Mouse (Mus musculus) megakaryocyte-erythroid progenitor cell, adult 5-6 weeks (primary cell): Measurements from ENCODE around the gene Lag3. TPM values are rescaled to one million over a fixed set of nuclear protein-coding genes. Genes with fewer than 3 reads are reported as not detected.
A peak's percentile ranks its signal among the peaks of the same experiment; 100 is the strongest.

Source experiments
- ATAC-seq: replicated peaks from 2 replicates; pipeline ENCODE4 v1.8.0; 2016; ENCODE audit warnings: mild to moderate bottlenecking, inconsistent platforms; ENCODE audit not compliant: severe bottlenecking, poor library complexity, low FRiP score, low TSS enrichment
- total RNA-seq, 2 experiments: library from RNA; stranded (forward) in 1 of 2; stranded (reverse) in 1 of 2; fragments of 200-1000, 215-1000 nt in 1 of 2; fragments of >200 nt in 1 of 2; fragmentation: Nextera tagmentation in 1 of 2; gene quantifications; 2 replicates each; pipeline ENCODE4 v1.2.3; 2014 to 2017

The Lag3 gene
- total RNA-seq, 2 experiments from 2014 or later: 0.09 TPM; not detected in 1

GRCm38 (mm10) chr6:124921539-124921938 is 10.0 kb upstream of the Lag3 start:
- no peak for ATAC-seq

DNA sequence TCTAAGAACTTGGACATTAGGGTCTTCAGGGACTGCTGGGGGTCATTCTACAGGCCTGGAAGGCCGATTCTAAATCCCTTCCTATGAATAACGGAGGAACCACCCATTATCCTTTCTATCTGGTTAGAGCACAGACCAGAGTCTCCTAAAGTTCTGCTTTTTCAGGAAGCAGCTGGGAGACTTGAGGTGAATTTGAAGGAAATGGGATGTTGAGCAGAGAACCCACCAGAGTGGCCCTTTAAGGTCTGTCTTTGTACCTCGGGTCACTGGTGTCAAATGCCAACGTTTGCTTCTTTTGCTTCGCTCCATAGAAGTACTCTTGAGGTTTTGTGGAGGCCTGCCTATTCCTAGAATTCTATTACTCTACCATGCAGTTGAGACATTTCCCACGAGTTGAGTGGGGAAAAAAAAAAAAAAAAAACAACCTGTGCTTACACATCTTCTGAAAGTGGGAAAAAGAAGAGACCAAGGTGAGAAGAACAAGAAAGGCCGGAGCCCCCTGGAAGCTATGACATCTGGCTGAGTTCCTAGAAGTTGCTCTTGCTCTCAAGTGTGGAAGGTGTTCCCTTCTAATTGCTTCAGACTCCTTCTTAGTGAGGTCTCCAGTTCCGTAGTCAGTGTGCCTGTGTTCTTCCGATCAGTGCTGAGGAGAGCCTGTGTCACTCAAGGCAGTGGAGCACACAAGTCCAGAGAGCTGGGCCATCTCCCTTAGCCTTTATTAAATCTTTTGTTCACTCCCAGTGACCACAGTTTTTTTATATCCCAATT is 9.0 kb upstream of the Lag3 start:
- no peak for ATAC-seq

- peak; percentile 45; the same call in 1 of the 2 replicates for ATAC-seq
Observed at GRCm38 (mm10) chr6:124919695-124920317, 8.3 kb upstream of the Lag3 start, which contains the start of gene Ptms. TSS of gene Ptms (minus strand) at chr6:124920103.

DNA sequence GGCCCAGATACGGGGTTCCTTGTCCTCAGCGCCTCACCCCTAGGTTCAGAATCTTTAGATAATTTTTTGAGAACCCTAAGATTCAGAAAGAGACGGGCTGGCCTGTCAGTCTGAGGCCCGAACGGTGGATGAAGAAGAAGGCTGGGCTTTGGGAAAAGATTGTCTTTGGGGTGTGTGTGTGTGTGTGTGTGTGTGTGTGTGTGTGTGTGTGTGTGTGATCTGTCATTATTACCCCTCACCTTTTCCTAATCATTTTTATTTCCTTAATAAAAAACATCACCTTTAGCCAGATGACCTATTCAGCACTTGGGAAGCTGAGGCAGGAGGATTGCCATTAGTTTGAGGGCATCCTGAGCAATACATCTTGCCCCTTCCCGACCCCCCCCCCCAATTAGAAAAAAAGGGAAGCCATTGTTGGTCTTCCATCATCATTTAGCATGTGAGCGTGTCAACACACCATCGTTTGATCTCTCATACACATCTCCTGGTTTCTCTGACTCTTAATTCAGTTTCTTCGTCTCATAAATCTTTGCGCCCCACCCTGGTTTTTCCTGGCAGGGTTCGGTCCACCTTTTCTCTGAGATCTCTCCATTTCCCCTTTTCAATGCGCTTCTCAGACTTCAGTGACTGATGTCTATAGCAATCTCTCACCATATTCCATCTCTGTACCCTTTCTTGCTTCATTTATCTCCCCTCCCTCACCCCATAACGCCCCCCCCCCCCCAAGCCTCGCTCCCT is 7.6 kb upstream of the Lag3 start:
- no peak for ATAC-seq

DNA sequence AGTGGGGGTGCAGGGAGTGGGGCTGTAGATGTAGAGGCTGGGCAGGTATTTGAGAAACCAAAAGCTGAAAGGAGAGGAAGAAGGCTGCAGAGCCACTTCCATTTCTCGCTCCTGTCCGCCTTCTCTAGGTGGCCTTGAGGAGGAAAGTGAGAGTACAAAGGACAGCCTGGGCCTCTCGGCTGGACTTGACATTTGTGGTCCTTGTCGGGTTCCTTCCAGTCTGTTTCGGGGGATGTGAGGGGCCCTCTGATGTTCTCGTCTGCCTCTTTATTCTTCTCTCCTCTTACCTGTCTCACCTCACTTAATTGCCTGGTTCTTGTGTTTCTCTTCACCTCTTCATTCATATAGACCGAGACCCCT is 6.8 kb upstream of the Lag3 start:
- ATAC-seq: no peak

- ATAC-seq: no peak
Observed at GRCm38 (mm10) chr6:124917518-124918330, 6.2 kb upstream of the Lag3 start.

DNA sequence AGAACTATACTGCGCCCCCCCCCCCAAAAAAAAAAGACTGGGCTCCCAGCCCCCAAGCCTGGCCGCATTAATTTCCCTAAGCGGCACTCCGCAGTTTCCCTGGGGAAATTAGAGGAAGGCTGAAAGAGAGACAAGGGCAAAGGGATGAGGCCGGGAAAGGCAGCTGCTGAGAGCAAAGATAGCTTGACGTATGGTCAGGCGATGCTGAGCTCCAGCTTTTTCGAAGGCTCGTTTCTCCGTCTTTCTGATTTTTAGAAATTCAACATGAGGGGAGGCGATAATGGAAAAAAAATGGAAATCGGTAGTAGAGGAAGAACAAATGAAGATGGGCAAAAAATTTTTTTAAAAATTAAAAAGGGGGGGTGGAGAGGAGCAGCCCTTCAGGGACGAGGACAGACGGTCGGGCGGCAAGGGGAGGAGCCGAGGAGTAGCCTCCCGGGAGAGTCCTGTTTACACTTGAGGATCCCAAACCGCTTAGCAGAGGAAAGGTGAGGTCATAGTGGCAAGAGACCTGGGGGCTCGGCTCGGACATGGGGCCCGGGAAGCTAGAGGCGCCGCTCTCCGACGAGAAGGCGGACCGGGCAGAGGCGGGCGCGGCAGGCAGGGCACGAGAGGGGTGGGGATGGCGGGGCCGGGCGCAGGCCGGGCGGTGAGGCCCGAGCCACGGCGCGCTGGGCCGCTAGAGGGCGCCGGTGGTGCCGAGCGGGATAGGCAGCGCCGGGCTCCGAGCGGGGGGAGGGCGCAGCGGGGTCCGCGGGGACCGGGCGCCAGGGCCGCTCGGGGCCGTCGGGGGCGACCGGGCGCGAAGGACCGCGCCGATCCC is 5.4 kb upstream of the Lag3 start:
- ATAC-seq: peak; percentile 73

DNA sequence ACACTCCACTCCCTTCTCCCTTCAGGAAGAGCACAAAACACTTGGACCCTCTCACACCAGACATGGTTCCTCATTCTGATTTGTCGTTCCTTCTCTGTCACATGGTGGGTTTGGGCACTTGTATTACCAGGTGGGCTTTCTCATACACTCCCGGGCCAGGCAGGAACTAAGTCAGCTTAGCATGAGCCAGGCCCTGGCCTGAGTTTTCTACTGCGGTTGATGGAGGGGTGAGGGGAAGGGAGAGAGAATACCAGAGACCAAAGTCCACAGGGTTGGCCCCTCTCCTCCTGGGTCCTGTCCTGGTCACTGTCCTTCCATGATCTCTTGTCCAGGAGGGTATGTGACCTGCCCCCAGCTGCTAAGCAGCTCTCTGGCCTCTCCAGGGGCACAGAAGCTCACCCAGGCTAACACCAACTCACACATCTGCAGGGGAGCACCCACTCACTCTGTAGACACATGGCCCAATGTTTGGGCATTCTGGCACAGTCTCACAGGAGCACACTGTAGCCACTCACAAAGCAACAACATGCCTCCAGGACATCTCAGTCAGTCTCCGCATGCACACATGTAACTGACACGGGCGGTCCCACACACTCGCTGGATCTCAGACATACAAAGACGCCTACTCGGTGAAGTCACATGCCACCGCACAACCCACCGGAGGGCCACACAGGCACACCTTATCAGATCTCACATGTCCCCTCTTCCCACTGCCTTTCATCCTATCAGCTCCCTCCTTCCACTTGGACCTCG is 4.6 kb upstream of the Lag3 start:
- no peak for ATAC-seq

- no peak for ATAC-seq
Observed at GRCm38 (mm10) chr6:124915160-124915941, 3.8 kb upstream of the Lag3 start.

DNA sequence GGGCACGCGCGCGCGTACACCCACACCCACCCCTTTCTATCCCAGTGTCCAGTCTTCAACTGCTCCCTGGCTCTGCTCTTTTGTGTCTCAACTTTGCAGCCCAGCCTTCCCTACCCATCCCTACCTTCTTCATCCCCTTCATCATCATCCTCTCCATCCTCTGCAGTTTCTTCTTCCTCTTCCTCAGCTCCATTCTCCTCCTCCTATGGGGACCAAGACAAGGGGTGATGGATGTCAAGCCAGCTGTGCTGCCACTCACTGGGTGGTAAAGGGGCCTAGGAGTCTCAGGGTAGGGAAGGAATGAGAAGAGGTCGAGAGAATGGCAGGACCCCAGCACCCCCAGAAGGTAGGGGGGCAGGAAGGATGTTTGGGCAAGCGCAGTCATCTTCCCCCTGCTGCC is 3.0 kb upstream of the Lag3 start:
- ATAC-seq: no peak

DNA sequence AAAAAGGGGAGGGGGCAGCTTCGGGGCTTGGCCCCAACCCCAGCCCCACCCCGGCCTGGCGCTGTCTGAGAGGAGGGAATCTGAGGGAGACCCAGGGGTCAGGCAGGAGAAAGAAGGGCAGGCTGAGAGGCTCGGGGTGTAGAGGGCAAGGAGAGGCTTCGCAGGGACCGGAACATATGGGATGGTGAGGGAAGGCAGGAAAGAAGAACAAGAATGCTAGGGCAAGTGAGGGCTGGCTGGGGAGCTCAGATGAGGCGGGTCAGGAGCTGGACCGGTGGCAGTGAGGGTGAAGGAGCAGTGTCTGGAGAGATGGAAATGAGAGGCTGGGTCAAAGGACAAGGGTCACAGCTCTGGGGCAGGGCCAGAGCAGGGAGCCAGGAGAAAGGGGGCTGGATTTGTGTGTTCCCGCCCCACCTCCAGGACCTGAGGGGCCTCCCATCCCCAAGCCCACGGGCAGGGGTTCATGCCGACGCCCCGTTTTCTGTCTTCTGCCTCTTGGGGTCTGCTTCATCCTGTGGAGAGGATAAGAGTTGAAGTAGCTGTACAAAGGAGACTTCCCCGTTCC is 2.3 kb upstream of the Lag3 start:
- ATAC-seq: no peak

- ATAC-seq: no peak
Observed at GRCm38 (mm10) chr6:124913214-124913613, 1.7 kb upstream of the Lag3 start.

GRCm38 (mm10) chr6:124910032-124910431 is 1.5 kb downstream of the Lag3 start:
- no peak for ATAC-seq

DNA sequence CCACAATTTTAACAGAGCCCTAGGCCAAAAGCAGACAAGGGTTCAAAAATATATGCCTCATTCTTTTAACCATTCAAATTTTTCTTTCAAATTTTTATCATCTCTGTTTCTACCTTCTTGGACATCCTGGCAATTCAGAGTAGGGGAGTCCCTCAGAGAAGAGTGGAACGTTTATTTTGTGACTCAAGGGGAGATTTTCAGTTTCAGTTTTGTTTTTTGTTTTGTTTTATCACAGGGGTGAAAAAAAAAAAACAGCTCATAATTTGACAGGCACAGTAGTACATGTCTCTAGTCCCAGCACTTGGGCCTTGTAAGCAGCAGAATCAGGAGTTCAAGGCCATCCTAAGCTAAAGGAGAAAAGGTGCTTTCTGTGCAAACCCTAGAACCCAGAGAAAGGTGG is 3.7 kb downstream of the Lag3 start:
- ATAC-seq: no peak

DNA sequence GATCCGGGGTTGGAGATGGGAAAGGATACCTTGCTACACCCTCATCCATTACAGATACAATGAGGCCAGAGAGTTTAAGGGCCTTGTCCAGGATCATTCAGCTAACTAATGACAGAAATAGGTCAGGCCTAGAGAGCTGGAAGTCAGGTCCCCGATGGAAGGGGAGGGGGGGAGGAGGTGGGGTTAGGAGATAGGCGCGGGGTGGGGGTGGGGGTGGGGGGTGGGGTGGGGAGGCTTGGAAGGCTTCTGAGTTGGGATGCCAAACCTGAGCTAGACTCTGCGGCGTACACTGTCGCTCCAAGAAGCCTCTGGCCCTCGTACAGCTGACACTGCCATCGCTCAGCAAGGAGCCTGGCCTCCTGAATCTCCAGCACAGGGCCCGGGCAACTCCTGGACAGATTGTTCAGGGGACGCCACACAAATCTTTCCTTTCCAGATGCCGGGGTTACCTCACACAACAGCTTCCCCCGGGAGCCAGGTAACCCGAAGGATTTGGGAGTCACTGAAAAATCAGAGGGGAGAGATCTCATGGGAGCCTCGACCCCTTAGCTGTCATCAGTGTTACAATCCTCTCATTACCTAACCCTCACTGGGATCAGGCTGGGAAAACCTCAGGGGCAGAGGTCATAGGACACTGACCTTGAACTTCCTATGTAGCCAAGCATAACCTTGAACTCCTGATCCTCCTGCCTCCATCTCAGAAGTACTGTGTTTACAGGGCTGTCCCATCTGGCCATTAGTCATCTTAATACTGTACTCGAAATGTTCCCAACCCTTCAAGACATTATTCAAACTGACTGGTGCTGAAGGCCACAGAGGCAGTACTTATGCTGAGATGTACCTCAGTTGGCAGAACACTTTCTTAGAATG is 6.3 kb downstream of the Lag3 start:
- ATAC-seq: no peak
